Mouse (Mus musculus) CH12.LX (cell line): Measurements from ENCODE around the gene Dpp6. TPM values are rescaled to one million over a fixed set of nuclear protein-coding genes. Genes with fewer than 3 reads are reported as not detected.

Experiments
- DNase-seq: peaks from one replicate; pipeline ENCODE4 v3.0.0-alpha.2; 2013; ENCODE audit errors: extremely low read depth
- H3K27ac ChIP-seq: 2 replicates; pipeline ENCODE4 v1.5.1; 2012; ENCODE audit warnings: low read depth, mild to moderate bottlenecking, control low read depth, moderate library complexity; ENCODE audit not compliant: insufficient read depth
- H3K27me3 ChIP-seq: replicated peaks from 2 replicates; pipeline ENCODE3; 2012; ENCODE audit warnings: inconsistent platforms
- H3K36me3 ChIP-seq, 2 experiments: replicated peaks in 1 of 2; 2 replicates each; pipeline versions ENCODE3 to v1.6.1; 2012; ENCODE audit warnings: inconsistent platforms in 1 of 2, low read length in 1 of 2, mild to moderate bottlenecking in 1 of 2, mixed read lengths in 1 of 2, moderate library complexity in 1 of 2; ENCODE audit not compliant: control insufficient read depth in 1 of 2, insufficient read depth in 1 of 2
- H3K4me1 ChIP-seq, 2 experiments: 2 replicates each; pipeline ENCODE4 v1.6.1; 2012; ENCODE audit warnings: inconsistent platforms in 1 of 2, moderate library complexity in 1 of 2; ENCODE audit not compliant: insufficient read depth in 2 of 2, control insufficient read depth in 1 of 2
- H3K4me2 ChIP-seq: 2 replicates; pipeline ENCODE4 v1.6.1; 2012; ENCODE audit warnings: low read depth, mild to moderate bottlenecking, control low read depth; ENCODE audit not compliant: poor library complexity, insufficient read depth, severe bottlenecking
- H3K4me3 ChIP-seq, 3 experiments: fragments of 150-350 bp in 1 of 3; sonication (generic) in 1 of 3; replicated peaks in 1 of 3; 2 replicates each; pipeline versions ENCODE3 to v1.5.1; 2011 to 2012; ENCODE audit warnings: low read depth in 2 of 3, low read length in 2 of 3, mild to moderate bottlenecking in 2 of 3, moderate library complexity in 2 of 3, control low read depth in 1 of 3, improper control_type of control experiment in 1 of 3, inconsistent platforms in 1 of 3, mixed read lengths in 1 of 3; ENCODE audit not compliant: poor library complexity in 1 of 3
- H3K79me2 ChIP-seq: replicated peaks from 2 replicates; pipeline ENCODE4 v1.6.1; 2012; ENCODE audit warnings: mild to moderate bottlenecking, moderate library complexity; ENCODE audit not compliant: control insufficient read depth, poor library complexity, insufficient read depth, severe bottlenecking; ENCODE audit errors: extremely low read depth
- H3K9ac ChIP-seq: 2 replicates; pipeline ENCODE4 v1.6.1; 2012; ENCODE audit warnings: low read depth, mild to moderate bottlenecking, control low read depth, moderate library complexity; ENCODE audit not compliant: insufficient read depth
- H3K9me3 ChIP-seq: replicated peaks from 2 replicates; pipeline ENCODE3; 2012; ENCODE audit warnings: low read length, inconsistent platforms, mixed read lengths
- CTCF ChIP-seq, 2 experiments: IDR thresholded peaks in 1 of 2; conservative IDR thresholded peaks in 1 of 2; 2 replicates each; pipeline ENCODE4 v1.5.1; 2011 to 2012; ENCODE audit warnings: low read depth in 2 of 2, low read length in 2 of 2, improper control_type of control experiment in 1 of 2, inconsistent platforms in 1 of 2, mild to moderate bottlenecking in 1 of 2, moderate library complexity in 1 of 2
- ELF1 ChIP-seq: IDR thresholded peaks from 2 replicates; pipeline ENCODE4 v1.6.1; 2014; ENCODE audit warnings: low read depth, mild to moderate bottlenecking, inconsistent platforms, low read length, improper control_type of control experiment
- ETS1 ChIP-seq: conservative IDR thresholded peaks from 2 replicates; pipeline ENCODE4 v1.6.1; 2012; ENCODE audit warnings: low read depth, mild to moderate bottlenecking, inconsistent platforms, low read length, improper control_type of control experiment, moderate library complexity
- HCFC1 ChIP-seq: IDR thresholded peaks from 2 replicates; pipeline ENCODE4 v1.6.1; 2012; ENCODE audit warnings: low read depth, mild to moderate bottlenecking, inconsistent platforms, low read length, improper control_type of control experiment
- KAT2A ChIP-seq: IDR thresholded peaks from 2 replicates; pipeline ENCODE4 v1.6.1; 2012; ENCODE audit warnings: low read length, improper control_type of control experiment, inconsistent platforms; ENCODE audit not compliant: insufficient replicate concordance
- MAFK ChIP-seq: IDR thresholded peaks from 2 replicates; pipeline ENCODE4 v1.6.1; 2011; ENCODE audit warnings: low read length, improper control_type of control experiment; ENCODE audit not compliant: insufficient replicate concordance
- MAZ ChIP-seq: IDR thresholded peaks from 2 replicates; pipeline ENCODE4 v1.6.1; 2012; ENCODE audit warnings: low read depth, mild to moderate bottlenecking, inconsistent platforms, low read length, improper control_type of control experiment, moderate library complexity
- MEF2A ChIP-seq: IDR thresholded peaks from 2 replicates; pipeline ENCODE4 v1.6.1; 2014; ENCODE audit warnings: low read depth, mild to moderate bottlenecking, inconsistent platforms, low read length, improper control_type of control experiment, borderline replicate concordance
- NELFE ChIP-seq: IDR thresholded peaks from 2 replicates; pipeline ENCODE4 v1.6.1; 2011; ENCODE audit warnings: low read depth, low read length, improper control_type of control experiment
- NRF1 ChIP-seq: IDR thresholded peaks from 2 replicates; pipeline ENCODE4 v1.6.1; 2014; ENCODE audit warnings: low read depth, mild to moderate bottlenecking, inconsistent platforms, low read length, improper control_type of control experiment, moderate library complexity
- RAD21 ChIP-seq: IDR thresholded peaks from 2 replicates; pipeline ENCODE4 v1.6.1; 2011; ENCODE audit warnings: low read depth, mild to moderate bottlenecking, low read length, improper control_type of control experiment, moderate library complexity
- SIN3A ChIP-seq: IDR thresholded peaks from 2 replicates; pipeline ENCODE4 v1.6.1; 2012; ENCODE audit warnings: low read length, improper control_type of control experiment, inconsistent platforms
- USF1 ChIP-seq: IDR thresholded peaks from 2 replicates; pipeline ENCODE4 v1.6.1; 2014; ENCODE audit warnings: low read depth, mild to moderate bottlenecking, inconsistent platforms, low read length, improper control_type of control experiment
- USF2 ChIP-seq: conservative IDR thresholded peaks from 2 replicates; pipeline ENCODE4 v1.6.1; 2011; ENCODE audit warnings: low read depth, low read length, improper control_type of control experiment
- ZNF384 ChIP-seq: IDR thresholded peaks from 2 replicates; pipeline ENCODE4 v1.6.1; 2012; ENCODE audit warnings: low read depth, low read length, improper control_type of control experiment, inconsistent platforms
- dilution Hi-C: fragments of 300-500 bp; cut with MboI; formaldehyde crosslinking; loops from 2 replicates; pipeline ENCODE4 v1.14.3; 2020; ENCODE audit warnings: low sequenced_read_pairs; ENCODE audit not compliant: extremely low pct_unique_long_range_greater_than_20kb, extremely low pct_ligation_motif_present
- in situ Hi-C: fragments of 300-500 bp; cut with MboI; formaldehyde crosslinking; loops from 3 replicates; pipeline ENCODE4 v1.14.3; 2019; ENCODE audit warnings: low sequenced_read_pairs, low pct_ligation_motif_present, low pct_unique_long_range_greater_than_20kb, mixed read lengths
- polyA plus RNA-seq: library from polyadenylated mRNA; unstranded; fragments of >175 nt; gene quantifications from 2 replicates; pipeline ENCODE4 v1.2.1, GENCODE M21; 2012; ENCODE audit warnings: low read depth; ENCODE audit not compliant: insufficient read length
- total RNA-seq, 2 experiments: library from RNA; depleted of rRNA; stranded (reverse); fragments of 300-350 nt in 1 of 2; fragments of >200 nt in 1 of 2; gene quantifications; 2 replicates each; pipeline ENCODE4 v1.2.3; 2012 to 2014

Gene Dpp6
- total and polyA plus RNA-seq, 3 experiments, result not detected

- Histone ChIP-seq H3K9ac (no peak overlapping the region), H3K36me3 (no peaks in the 10 kb centered on the region), H3K4me3 (no peak overlapping the region), H3K27me3 (no peaks in the 10 kb centered on the region), H3K4me2 (no peak overlapping the region), H3K79me2 (no peaks in the 10 kb centered on the region), H3K9me3 (peaks cover 63% of the 10 kb centered on the region), H3K27ac (no peak overlapping the region), H3K4me1 (no peaks in the 10 kb centered on the region)
- DNase-seq, result no peak
- in situ Hi-C loops (no loop called here), dilution Hi-C loops (no loop called here)
- no peak for TF ChIP-seq KAT2A
- TF ChIP-seq RAD21, result no peak
- no peak for TF ChIP-seq ELF1
- TF ChIP-seq MEF2A, result no peak
These were observed 234.2 kb downstream of the Dpp6 start for GRCm38 (mm10) chr5:27051250-27051649.

GRCm38 (mm10) chr5:27052441-27052840 is 235.4 kb downstream of the Dpp6 start:
- H3K4me2 ChIP-seq, result no peak overlapping the region
- H3K27me3 ChIP-seq, result no peaks in the 10 kb centered on the region
- no peaks in the 10 kb centered on the region for H3K79me2 ChIP-seq
- H3K27ac ChIP-seq, result no peak overlapping the region
- H3K9ac ChIP-seq, result no peak overlapping the region
- H3K36me3 ChIP-seq, result no peaks in the 10 kb centered on the region
- dilution Hi-C loops (no loop called here), in situ Hi-C loops (no loop called here)
- H3K4me1 ChIP-seq, result no peaks in the 10 kb centered on the region
- no peak overlapping the region for H3K4me3 ChIP-seq
- no peak for TF ChIP-seq NELFE
- no peak for TF ChIP-seq CTCF (conservative IDR thresholded peaks at IDR 0.05 in 1 of 2, IDR thresholded peaks at IDR 0.05 in 1 of 2; ENCODE audit: low read depth in 2 of 2, low read length in 2 of 2)
- no peak for TF ChIP-seq ETS1
- TF ChIP-seq USF1, result no peak
- no peak for TF ChIP-seq SIN3A
- TF ChIP-seq HCFC1, result no peak
- TF ChIP-seq ELF1, result no peak
- TF ChIP-seq USF2, result no peak
- TF ChIP-seq ZNF384, result no peak
- no peak for TF ChIP-seq MAFK
- no peak for TF ChIP-seq NRF1
- TF ChIP-seq RAD21, result no peak
- no peak for TF ChIP-seq MAZ
- peaks cover 58% of the 10 kb centered on the region for H3K9me3 ChIP-seq
- no peak for DNase-seq
